Mouse (Mus musculus) liver, embryonic 14.5 days (tissue): Measurements from ENCODE around the gene Mitf.

ENCODE experiments used
- CTCF ChIP-seq: IDR thresholded peaks from 2 replicates; pipeline ENCODE4 v1.5.1; 2016; ENCODE audit warnings: antibody characterized with exemption, low read depth, control low read depth
- EP300 ChIP-seq: IDR thresholded peaks from 2 replicates; pipeline ENCODE4 v1.6.1; 2016; ENCODE audit warnings: antibody characterized with exemption, low read depth

DNA sequence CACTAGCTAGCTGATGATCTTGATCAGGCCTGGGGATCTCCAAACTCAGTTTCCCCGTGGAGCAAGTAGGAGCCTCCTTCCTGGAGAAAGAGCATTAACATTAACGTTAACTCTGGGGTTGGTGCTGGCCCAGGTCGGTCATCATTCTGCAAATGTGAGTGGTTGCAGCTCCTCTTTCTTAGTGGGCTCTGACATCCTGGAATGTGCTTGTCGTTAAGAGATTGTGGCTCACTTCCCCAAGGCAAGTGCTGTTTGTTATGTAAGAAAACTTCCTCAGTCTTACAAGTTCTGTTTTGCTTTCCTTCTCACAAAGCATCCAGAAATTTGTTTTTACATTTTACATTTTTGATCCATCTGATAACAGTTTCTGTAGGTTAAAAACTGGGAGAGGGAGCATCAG lies 7.3 kb downstream of the Mitf start:
- no peak for TF ChIP-seq CTCF
- no peak for TF ChIP-seq EP300
